Mouse (Mus musculus) gastrocnemius, postnatal 10 days (tissue): ENCODE measurements around the gene Gm49339. TPM values are rescaled to one million over a fixed set of nuclear protein-coding genes. Genes with fewer than 3 reads are reported as not detected.
"Not testable (repeated sequence)": the region's sequence is repeated elsewhere in the genome, so short reads cannot be mapped to it uniquely, and the experiment has no call there.

Experiments
- DNase-seq: peaks from one replicate; pipeline ENCODE4 v3.0.0; 2021; ENCODE audit warnings: mixed read lengths
- long read RNA-seq, 2 experiments: library from polyadenylated mRNA; stranded (forward); transcript quantifications; one replicate each; pipeline ENCODE4 v2.0.0; 2021
- total RNA-seq, 2 experiments: library from RNA; stranded (reverse); gene quantifications; 2 replicates each; pipeline ENCODE4 v1.2.3; 2021

Gene Gm49339
- 1 to 10 TPM in 1 of 2 experiments, under 1 TPM in 1; 0.59 to 1.1 TPM for total RNA-seq
- long read RNA-seq, experiment 1 = 0 reads
- long read RNA-seq, experiment 2 = 0 reads

- not testable (repeated sequence) for DNase-seq
Measured at GRCm38 (mm10) chr10:51480397-51480796, at the start of gene Gm49339, which contains the start of gene Lilr4b. Gene Gm49339 (plus strand): TSS chr10:51480612. Gene Lilr4b (plus strand): TSS chr10:51480632.

DNA sequence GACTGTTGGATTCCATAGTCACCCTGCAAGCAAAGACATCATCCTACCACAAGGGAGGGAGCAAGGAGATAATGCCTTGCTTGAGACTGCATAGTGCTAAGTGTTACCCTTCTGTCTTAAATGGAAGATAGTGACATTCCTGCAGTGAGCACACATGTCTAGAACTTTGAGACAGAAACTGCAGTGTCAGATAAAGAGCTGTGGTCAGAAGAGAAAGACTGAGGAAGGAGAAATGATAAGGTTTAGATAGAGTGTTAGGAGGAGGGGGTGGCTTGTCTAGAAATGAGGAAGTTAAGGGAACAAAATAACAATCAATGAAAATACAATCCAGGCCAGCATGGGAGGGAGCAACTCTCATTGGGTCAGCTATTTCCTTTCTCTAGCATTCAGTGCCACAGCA is 47.5 kb upstream of the Gm49339 start:
- no peak for DNase-seq

DNA sequence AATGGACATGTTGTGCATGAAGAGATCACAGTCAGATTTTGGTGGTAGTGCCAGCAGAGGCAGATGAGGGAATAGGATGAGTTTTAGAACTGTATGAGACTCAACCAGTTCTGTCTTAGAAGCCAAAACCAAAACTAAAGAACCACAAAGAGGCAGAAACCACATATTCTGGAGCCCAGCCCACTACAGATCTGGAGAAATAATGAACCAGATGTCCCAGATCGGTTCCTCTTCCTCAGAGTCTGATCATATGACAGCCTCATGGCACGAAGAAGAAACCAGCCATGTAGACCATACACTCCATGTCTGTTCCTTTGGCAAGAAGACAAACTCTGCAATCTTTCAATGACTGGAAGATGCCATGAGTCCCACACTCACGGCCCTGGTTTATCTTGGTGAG is 44.7 kb upstream of the Gm49339 start:
- no peak for DNase-seq

DNA sequence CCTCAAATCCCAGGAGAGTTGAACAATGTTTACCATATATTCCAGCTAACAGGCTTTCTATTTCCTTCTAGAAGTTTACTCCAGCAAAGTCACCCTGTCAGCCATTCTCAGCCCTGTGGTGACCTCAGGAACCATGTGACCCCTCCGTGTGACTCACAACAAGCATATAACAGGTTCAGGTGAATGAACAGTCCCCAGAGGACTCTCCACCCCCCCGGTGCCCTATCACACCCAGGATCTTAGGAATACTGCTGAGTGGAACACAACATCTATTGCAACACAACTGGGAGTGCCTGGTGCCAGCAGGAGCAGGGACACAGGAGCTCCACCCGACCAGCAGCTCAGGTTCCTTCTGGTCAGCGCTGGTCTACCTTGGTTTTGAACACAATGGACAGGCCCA is 28.8 kb upstream of the Gm49339 start:
- DNase-seq = no peak

- DNase-seq = no peak
Measured at GRCm38 (mm10) chr10:51453616-51454298, 26.7 kb upstream of the Gm49339 start.

GRCm38 (mm10) chr10:51454365-51454764 is 26.0 kb upstream of the Gm49339 start:
- DNase-seq = no peak

DNA sequence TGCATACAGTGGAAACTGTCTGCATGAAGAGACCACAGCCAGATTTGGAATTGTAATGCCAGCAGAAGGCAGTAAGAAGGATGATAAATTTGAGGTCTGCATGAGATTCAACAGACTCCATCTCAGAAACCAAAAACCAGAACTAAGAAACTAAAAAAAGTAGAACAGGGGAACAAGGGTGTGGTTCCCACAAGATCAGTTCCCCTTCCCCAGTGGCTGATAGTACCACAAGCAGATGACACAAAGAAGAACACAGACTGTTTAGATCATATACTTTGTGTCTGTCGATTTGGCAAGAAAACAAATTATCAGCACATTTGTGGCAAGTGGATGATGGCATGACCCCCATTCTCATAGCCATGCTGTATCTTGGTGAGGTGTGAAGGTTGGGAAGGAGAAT is 24.6 kb upstream of the Gm49339 start:
- DNase-seq = no peak

- no peak for DNase-seq
Measured at GRCm38 (mm10) chr10:51456369-51456768, 24.0 kb upstream of the Gm49339 start.

GRCm38 (mm10) chr10:51463800-51464199 is 16.6 kb upstream of the Gm49339 start:
- DNase-seq = not testable (repeated sequence)

DNA sequence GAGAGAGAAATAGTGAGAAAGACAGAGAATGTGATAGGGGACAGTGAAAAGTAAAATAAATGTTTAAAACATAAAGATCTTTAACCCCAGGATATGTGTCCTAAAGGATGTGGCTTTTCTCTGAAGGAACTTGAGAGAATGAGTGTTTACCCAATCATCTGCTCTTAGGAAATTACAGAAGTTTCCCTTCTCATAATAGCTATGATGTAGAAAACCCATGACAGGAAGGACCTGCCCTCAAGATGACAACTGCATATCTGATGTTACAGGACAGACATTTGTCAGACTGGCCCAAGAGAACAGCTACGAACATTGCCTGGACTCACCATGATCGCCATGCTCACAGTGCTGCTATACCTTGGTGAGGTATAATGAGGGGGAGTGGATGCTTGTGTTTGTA is 10.3 kb downstream of the Gm49339 start, which contains the start of gene Lilrb4a:
TSS of gene Lilrb4a (plus strand) at position 266 of the 400 bp plus-strand sequence.
- DNase-seq = not testable (repeated sequence)

GRCm38 (mm10) chr10:51520021-51520420 is 39.6 kb downstream of the Gm49339 start:
- DNase-seq = no peak

DNA sequence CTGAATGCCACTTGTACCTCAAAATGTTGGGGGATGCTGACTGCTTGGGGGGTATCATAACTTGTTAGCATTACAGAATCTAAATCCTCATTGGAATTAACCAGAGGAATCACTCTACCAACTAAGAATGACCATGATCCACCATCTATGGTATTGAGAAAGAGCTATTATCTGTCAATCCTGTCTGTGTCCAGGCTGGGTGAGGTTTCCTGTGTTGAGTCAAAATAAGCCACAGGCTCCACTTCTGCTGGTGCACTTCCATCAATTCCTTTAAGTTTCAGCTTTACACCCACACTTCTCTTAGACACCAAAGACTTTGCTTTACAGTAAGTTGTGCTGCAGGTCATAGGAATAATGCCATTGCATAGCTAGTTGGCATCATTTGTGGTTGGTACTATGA is 41.0 kb downstream of the Gm49339 start:
- DNase-seq = no peak

GRCm38 (mm10) chr10:51526090-51526489 is 45.7 kb downstream of the Gm49339 start:
- no peak for DNase-seq

GRCm38 (mm10) chr10:51526633-51527032 is 46.2 kb downstream of the Gm49339 start:
- no peak for DNase-seq

DNA sequence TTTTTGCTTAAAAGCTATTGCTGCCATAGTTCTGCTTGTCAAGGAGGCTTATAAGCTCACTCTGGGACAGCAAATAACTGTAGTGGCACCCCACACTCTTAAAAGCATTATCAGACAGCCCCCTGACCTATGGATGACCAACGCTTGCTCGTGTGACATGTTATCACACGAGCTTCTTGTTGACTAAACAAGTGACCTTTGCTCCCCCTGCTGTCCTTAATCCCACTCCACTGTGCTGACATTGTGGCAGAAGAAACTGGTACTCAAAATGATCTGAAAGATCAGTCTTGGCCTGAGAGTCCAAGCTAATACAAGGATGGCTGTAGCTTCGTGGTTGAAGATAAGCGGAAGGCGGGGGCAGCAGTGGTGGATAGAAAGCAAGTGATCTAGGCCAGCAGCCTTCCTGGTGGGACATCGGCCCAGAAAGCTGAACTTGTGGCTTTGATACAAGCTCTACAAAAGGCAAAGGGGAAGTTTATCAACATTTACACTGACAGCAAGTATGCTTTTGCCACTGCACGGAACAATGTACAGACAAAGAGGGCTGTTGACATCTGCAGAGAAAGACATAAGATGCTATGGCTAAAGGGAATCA is 48.5 kb downstream of the Gm49339 start:
- no peak for DNase-seq

- no peak for DNase-seq
Measured at GRCm38 (mm10) chr10:51529497-51529896, 49.1 kb downstream of the Gm49339 start.

- no peak for DNase-seq
Measured at GRCm38 (mm10) chr10:51530813-51531212, 50.4 kb downstream of the Gm49339 start.

Other genes with a start within 250 kb of the Gm49339 start
- gene Lilr4b, start within 50 bp of the Gm49339 start, total RNA-seq = 1 to 10 TPM in 1 of 2 experiments, under 1 TPM in 1; 0.92 to 2.3 TPM
- gene Lilrb4a, start 10.3 kb downstream of the Gm49339 start, total RNA-seq = 1 to 10 TPM in 1 of 2 experiments, under 1 TPM in 1; 0.82 to 2.5 TPM
- not detected for gene Fam162b, start 109.9 kb downstream of the Gm49339 start, total RNA-seq
- gene Gprc6a, start 150.8 kb downstream of the Gm49339 start, total RNA-seq = not detected
- gene Rfx6, start 197.1 kb downstream of the Gm49339 start, total RNA-seq = not detected